Mouse (Mus musculus): ENCODE measurements around the gene Mrpl49.

Gene Mrpl49

GRCm38 (mm10) chr19:6037695-6038094 is 19.9 kb downstream of the Mrpl49 start:
- no peak for DNase-seq (ENCODE audit: low read depth, low spot score)

GRCm38 (mm10) chr19:6035966-6036585 is 21.5 kb downstream of the Mrpl49 start:
- no peak for DNase-seq (ENCODE audit: low read depth, low spot score)

- DNase-seq (ENCODE audit: low read depth, low spot score): no peak
Measured at GRCm38 (mm10) chr19:6030520-6031280, 26.9 kb downstream of the Mrpl49 start.

- no peak for DNase-seq (ENCODE audit: low read depth, low spot score)
Measured at GRCm38 (mm10) chr19:6029426-6029825, 28.2 kb downstream of the Mrpl49 start.

- DNase-seq (ENCODE audit: low read depth, low spot score): no peak
Measured at GRCm38 (mm10) chr19:6028991-6029390, 28.6 kb downstream of the Mrpl49 start.

GRCm38 (mm10) chr19:6023930-6024329 is 33.7 kb downstream of the Mrpl49 start:
- no peak for DNase-seq (ENCODE audit: low read depth, low spot score)

- no peak for DNase-seq (ENCODE audit: low read depth, low spot score)
Measured at GRCm38 (mm10) chr19:6023059-6023458, 34.5 kb downstream of the Mrpl49 start.

GRCm38 (mm10) chr19:6020276-6020675 is 37.3 kb downstream of the Mrpl49 start:
- DNase-seq (ENCODE audit: low read depth, low spot score): no peak

GRCm38 (mm10) chr19:6018142-6019089 is 39.2 kb downstream of the Mrpl49 start:
- DNase-seq (ENCODE audit: low read depth, low spot score): peak; percentile 56

- no peak for DNase-seq (ENCODE audit: low read depth, low spot score)
Measured at GRCm38 (mm10) chr19:6016532-6016931, 41.1 kb downstream of the Mrpl49 start.

- no peak for DNase-seq (ENCODE audit: low read depth, low spot score)
Measured at GRCm38 (mm10) chr19:6015511-6016315, 41.9 kb downstream of the Mrpl49 start, which contains the start of gene Capn1. Gene Capn1, minus strand, starts transcription at chr19:6015897.

GRCm38 (mm10) chr19:6014991-6015510 is 42.5 kb downstream of the Mrpl49 start:
- DNase-seq (ENCODE audit: low read depth, low spot score): no peak

GRCm38 (mm10) chr19:6013691-6014090 is 43.9 kb downstream of the Mrpl49 start:
- DNase-seq (ENCODE audit: low read depth, low spot score): no peak

GRCm38 (mm10) chr19:6009137-6009536 is 48.4 kb downstream of the Mrpl49 start:
- DNase-seq (ENCODE audit: low read depth, low spot score): no peak

GRCm38 (mm10) chr19:6007013-6007412 is 50.6 kb downstream of the Mrpl49 start:
- DNase-seq (ENCODE audit: low read depth, low spot score): no peak

- no peak for DNase-seq (ENCODE audit: low read depth, low spot score)
Measured at GRCm38 (mm10) chr19:6005541-6005940, 52.0 kb downstream of the Mrpl49 start.
